Mouse (Mus musculus): ENCODE measurements around the gene Ankmy2. TPM values are rescaled to one million over a fixed set of nuclear protein-coding genes. Genes with fewer than 3 reads are reported as not detected.

Gene Ankmy2
- total RNA-seq (2021) = 10 to 100 TPM; 54.8 to 55.7 TPM

- peak; percentile 79 to 84 for DNase-seq (ENCODE audit: extremely low spot score in 1 of 2, low spot score in 1 of 2)
Measured at GRCm38 (mm10) chr12:36156637-36157303, at the start of gene Ankmy2. TSS of gene Ankmy2 (plus strand) at chr12:36157114.

GRCm38 (mm10) chr12:36108442-36108841 is 48.5 kb upstream of the Ankmy2 start:
- DNase-seq (ENCODE audit: extremely low spot score in 1 of 2, low spot score in 1 of 2) = no peak

GRCm38 (mm10) chr12:36110457-36110856 is 46.5 kb upstream of the Ankmy2 start:
- DNase-seq (ENCODE audit: extremely low spot score in 1 of 2, low spot score in 1 of 2) = no peak

DNA sequence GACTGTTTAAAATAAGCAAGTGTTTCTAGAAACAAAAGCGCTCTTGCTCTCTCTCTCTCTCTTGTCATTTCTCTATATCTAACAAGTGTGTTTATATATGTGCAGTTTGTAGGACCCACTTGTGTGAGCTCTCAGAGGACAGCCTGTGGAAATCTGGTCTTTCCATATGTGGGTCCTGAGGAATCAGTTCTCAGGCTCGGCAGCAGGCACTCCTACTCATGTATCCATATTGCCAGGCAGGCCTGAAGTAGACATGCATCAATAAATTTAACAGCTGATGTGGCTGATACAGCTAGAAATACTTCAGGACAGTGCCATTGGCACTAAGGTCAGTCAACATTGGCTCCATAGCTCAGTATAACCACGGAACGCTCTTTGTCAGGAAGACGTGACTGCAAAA is 45.8 kb upstream of the Ankmy2 start:
- DNase-seq (ENCODE audit: extremely low spot score in 1 of 2, low spot score in 1 of 2) = no peak

DNA sequence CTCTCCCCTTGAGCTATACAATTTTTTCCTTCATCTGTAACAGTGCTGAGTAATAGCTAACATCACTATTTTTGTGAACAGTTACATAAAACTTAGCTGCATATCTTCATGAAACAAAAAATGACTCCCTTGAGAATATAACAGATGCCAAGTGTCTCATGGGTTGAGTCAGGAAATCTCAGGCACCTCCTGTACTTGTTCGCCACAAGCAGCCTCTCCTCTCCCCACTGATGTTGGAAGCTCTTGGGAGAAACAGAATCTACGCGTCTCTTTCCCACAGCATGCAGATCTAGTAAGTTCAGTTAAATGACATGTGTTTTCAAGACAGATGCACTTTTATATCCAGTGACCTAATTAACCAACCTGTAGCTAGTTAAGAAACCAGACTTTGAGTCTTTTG is 44.8 kb upstream of the Ankmy2 start:
- DNase-seq (ENCODE audit: extremely low spot score in 1 of 2, low spot score in 1 of 2) = no peak

DNA sequence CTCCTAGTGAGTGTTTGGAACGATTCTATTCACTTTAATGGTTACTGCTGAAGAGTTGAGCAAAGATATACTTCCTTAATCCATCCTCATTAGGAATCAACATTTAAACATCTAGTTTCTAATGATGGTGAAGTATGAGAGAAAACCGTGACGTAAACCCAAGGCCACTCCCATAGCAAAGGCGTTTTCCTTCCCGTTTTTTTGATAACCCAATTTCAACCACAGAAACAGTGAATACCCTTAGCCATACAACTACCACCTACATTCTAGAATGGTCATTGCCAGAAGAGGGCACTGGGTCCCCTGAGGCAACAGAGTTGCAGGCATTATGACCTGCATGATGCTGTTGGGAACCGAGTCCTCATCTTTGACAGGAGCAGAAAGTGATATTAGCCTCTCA is 39.8 kb upstream of the Ankmy2 start:
- no peak for DNase-seq (ENCODE audit: extremely low spot score in 1 of 2, low spot score in 1 of 2)

- no peak for DNase-seq (ENCODE audit: extremely low spot score in 1 of 2, low spot score in 1 of 2)
Measured at GRCm38 (mm10) chr12:36119244-36119643, 37.7 kb upstream of the Ankmy2 start.

DNA sequence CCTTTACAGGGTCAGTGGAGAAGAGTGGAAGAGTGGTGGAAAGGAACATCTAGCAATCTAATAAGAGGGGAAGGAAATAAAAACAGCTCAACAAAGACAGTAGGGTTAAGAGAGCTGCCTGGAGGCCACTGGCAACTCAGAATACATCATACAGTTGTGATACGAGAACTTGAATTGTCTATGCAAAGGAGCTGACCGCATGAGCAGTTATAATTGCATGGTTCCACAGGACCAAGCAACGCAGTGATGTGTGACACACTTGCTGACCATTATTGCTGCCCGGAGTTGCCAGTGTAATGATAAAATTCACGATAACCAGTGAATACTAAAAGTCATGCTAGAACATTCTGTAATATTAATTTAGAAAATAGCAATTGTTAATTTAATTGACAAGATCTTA is 30.9 kb upstream of the Ankmy2 start:
- DNase-seq (ENCODE audit: extremely low spot score in 1 of 2, low spot score in 1 of 2) = no peak

- no peak for DNase-seq (ENCODE audit: extremely low spot score in 1 of 2, low spot score in 1 of 2)
Measured at GRCm38 (mm10) chr12:36129826-36130225, 27.1 kb upstream of the Ankmy2 start.

DNA sequence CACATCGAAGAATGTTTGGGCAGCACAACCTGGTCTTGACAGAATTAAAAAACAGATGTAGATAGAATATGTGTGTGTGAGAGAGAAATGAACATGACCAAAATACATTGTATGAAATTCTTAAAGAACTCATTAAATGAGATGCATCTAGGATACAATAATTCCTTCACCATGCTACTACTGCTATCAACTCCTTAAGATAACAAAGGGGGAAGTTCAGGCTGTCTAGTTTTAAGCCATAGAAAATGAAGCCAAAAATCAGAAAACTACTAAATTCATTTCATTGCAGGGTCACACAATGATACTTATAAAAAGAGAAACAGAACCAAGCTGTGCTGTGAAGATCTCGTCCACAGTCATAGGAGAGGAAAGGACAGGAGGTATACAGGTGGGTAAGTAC is 24.7 kb upstream of the Ankmy2 start:
- no peak for DNase-seq (ENCODE audit: extremely low spot score in 1 of 2, low spot score in 1 of 2)

DNA sequence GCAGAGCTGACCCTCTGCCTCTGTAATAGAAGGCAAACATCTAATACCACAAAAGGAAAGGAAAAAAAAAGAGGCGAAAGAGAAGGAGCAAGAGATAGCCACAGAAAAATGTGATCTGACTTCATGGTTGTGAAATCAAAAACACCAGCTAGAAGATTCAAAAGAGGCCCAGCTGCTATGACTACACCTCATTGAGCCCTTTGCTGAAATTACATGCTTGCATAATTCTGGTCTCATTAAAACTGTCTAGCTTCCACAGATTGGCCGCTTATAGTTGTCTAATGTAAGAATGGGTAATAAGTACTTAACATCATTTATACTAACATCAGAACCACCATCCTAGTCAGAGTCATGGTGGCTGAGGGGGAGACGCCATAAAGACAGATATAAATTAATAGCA is 24.2 kb upstream of the Ankmy2 start:
- no peak for DNase-seq (ENCODE audit: extremely low spot score in 1 of 2, low spot score in 1 of 2)

- no peak for DNase-seq (ENCODE audit: extremely low spot score in 1 of 2, low spot score in 1 of 2)
Measured at GRCm38 (mm10) chr12:36133547-36133946, 23.4 kb upstream of the Ankmy2 start.

DNA sequence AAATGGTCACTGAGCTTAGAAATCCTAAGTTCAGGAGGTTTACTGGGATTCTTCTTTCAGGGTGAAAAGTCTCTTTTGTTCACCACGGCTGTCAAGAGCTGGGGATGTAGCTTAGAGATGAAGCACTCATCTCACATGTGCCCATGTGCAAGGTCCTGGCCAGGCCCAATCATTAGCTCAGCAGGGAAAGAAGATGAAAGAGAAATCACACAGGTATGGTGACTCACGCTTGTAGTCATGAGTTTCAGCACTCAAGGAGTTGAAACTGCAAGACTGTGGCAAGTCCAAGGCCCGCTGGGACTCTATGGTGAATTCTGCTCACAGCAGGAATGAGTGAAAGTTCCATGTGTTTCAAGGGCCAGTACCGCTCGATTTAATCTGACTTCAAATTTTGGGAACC is 22.8 kb upstream of the Ankmy2 start:
- DNase-seq (ENCODE audit: extremely low spot score in 1 of 2, low spot score in 1 of 2) = no peak

GRCm38 (mm10) chr12:36135409-36135808 is 21.5 kb upstream of the Ankmy2 start:
- DNase-seq (ENCODE audit: extremely low spot score in 1 of 2, low spot score in 1 of 2) = no peak

DNA sequence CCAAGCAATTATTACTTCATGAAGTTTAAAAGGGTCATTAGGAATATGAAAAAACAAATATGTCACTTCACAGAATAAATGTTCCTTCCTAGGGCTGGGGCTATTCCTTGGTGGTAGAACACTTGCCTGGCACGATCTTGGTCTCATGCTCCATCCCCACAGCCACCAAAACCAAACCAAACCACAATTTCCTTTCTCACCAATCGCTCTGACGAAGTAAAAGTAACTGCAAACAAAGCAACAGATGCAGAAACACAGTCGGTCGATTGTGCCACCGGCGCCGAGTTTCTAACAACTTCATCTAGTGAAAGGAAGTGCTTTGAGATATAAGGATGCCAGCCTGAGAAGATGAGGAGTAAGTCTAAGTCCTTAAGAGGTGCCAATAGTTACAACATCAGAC is 20.6 kb upstream of the Ankmy2 start:
- no peak for DNase-seq (ENCODE audit: extremely low spot score in 1 of 2, low spot score in 1 of 2)

DNA sequence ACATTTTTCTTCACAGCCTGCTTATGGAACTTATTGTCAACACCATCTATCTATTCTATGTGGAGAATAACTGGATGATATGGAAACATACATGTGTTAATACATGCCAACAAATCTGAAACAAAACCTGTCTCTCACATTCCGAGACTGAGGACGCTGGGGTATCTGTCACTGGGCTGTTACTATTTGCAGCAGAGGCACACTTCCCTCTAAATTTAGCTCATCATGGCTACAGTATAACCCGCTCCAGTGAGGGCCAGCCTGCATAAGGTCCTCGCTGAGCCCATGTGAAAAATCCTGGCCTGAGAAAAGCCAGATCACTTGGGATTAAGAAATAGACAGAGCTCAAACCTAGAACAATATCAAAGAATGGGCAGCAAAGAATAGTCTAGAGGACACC is 19.7 kb upstream of the Ankmy2 start:
- no peak for DNase-seq (ENCODE audit: extremely low spot score in 1 of 2, low spot score in 1 of 2)

DNA sequence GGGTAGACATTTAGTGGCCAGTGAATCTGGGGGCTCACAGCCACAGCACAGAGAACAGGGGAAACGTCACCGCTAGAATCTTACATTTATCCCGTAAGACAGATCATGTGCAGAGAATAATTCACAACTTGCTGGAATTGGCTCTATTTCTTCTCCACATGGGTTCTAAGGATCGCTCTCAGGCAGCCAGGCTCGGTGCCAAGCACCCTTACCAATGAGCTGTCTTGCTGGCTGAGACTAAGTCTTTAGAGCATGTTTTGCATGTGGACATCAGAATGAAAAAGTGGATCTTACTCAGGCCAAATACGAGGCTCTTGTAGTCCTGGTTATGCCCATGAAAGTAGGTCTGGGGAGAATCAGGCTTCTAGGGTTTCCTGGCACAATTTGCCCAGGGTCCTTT is 16.5 kb upstream of the Ankmy2 start:
- peak in 1 of 2 experiments; percentile 28 for DNase-seq (ENCODE audit: extremely low spot score in 1 of 2, low spot score in 1 of 2)

DNA sequence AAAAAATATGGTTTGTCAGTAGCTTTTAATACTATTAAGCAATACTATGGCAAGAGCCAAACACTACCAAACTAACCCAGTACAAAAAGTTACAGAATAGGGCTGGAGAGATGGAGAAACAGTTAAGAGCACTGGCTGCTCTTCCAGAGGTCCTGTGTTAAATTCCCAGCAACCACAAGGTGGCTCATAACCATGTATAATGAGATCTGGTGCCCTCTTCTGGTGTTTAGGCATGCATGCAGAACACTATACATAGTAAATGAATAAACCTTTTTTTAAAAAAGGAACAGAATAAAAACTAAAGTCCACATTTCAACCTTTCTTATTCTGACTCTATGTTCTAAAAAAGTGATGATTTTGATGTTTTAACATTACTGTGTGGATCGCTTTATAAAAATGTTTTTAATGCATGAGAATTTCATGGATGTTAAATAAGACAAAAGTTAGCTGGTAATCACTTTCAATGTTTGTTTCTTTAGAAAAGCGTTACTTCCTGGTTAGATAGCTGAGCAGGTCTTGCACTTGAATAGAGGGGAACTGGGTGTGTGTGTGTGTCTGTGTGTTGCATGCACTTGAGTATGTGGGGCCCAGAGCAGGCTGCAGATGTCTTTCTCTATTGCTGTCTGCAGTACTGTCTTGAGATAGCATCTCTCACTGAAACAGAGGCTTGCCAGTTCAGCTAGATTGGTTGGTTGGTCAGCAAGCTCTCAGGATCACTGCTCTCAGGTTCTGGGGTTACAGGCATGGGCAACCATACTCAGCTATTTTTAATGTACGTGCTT is 10.5 kb upstream of the Ankmy2 start:
- DNase-seq (ENCODE audit: extremely low spot score in 1 of 2, low spot score in 1 of 2) = no peak

DNA sequence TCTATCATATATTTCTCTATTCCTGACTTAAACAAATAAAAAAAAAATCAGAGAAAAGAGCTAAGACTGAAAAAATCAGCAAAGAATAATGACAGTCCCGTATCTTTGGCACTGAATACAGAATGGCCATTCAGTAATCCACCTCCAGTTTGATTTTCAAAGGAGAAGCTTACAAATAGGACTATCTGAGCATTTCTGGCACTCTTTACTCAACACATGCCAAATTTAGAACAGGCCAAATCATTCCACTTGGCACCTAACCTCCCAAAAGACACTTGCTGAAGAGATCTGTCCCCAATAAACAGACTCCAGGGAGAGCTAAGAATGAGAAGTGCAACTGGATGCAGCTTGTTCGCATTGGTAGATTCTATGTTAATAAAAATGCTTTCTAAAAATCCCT is 6.6 kb upstream of the Ankmy2 start:
- DNase-seq (ENCODE audit: extremely low spot score in 1 of 2, low spot score in 1 of 2) = no peak

- no peak for DNase-seq (ENCODE audit: extremely low spot score in 1 of 2, low spot score in 1 of 2)
Measured at GRCm38 (mm10) chr12:36150737-36151136, 6.2 kb upstream of the Ankmy2 start.

DNA sequence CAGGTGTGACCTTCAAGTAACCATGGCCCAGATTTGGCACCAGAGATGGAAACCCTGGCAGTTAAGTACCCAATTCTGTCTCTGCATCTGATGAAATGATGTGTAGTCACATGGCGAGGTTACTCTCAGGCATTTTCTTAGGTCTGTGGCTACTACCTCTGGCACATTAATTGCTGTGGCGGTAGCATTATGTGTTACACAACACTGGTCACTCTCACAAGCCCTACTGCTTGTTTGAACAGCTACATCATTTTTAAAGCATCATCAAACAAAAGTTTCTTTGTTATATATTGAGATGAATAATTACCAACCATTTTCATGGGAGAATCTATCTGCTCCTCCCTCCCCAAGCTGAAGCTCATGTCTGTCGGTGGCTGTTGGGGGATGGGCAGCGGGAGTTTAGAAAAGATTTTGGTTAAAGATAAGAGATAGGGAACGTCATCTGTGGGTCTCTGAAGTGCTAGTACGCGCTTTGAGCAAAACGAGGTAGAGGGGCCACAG is 1.7 kb upstream of the Ankmy2 start:
- peak in 1 of 2 experiments; percentile 48 for DNase-seq (ENCODE audit: extremely low spot score in 1 of 2, low spot score in 1 of 2)

DNA sequence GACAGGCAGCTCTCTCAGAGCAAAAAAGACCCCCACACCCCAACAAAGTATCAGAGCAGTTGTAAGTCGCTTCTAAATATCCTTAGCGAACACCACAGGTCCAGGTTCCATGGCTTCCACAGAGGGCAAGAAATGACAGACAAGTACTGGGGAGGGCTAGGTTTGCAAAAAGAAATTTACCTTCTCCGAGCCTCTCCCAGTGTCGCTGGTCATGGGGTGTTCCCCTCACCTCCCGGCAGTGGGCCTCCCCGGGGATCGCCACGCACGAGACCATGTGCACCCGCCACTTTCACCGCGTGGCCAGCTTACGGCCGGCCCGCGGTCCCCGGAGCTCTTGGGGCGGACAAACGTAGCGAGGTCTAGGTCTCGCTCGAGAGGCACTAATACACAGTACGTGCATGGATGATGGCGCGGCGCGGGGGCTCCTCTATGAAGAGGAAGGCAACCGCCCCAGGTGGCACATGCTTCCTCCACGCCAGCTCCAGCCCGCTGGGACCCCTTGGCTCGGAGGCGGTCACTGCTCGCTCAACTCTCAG is 745 bp upstream of the Ankmy2 start:
- DNase-seq (ENCODE audit: extremely low spot score in 1 of 2, low spot score in 1 of 2) = peak; percentile 8 to 31

All from layer of hippocampus, postnatal 25 days (tissue).